Mouse (Mus musculus) kidney, postnatal 25 days (tissue): Measurements from ENCODE around the gene Odf2.

Experiments
- DNase-seq, 2 experiments: peaks; one replicate each; pipeline ENCODE4 v3.0.0; 2021; ENCODE audit warnings: mixed read lengths in 2 of 2

Gene Odf2

DNA sequence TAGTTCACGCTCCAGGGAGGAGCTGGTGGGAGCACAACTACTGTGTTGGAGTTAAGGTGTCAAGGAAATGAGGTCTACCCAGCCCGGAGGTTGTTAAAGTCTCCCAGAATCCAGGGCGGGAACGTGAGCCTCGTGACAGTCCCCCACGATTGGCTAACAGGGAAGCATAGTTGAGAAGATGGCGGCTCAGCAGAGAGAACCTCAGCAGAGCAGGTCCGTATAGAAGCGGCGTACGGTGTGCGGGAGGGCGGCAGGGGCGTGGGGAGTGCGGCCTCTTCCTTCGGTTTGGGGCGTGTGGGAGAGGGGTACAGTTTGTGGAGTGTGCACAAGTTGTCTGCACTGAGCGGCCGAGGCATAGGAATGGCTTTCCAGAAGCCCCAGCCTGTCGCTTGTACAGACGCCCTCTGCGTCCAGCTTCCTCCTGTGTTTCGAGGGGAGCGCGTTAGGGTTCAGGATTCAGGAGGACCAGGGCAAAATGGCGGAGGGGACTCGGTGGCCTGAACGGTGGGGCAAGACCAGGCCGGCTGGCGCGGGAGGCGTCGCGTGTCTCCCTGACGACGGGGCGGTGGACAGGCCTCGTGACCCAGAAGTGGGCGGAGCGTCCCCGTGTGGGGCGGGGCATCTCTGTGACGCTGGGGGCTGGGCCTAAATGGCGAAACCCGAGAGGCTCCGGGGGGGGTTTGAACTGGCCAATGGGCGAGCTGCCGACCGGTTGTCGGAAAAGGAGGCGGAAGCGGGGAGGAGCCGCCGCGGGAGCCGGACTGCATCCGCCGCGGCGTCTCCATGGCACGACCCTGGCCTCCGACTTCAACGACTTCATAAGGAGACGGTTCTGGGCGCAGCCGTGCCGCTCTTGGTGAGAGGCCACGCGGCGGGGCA lies at the start of gene Odf2:
Gene Odf2, plus strand, starts transcription at position 156 of the 879 bp plus-strand sequence.
- peak; percentile 99 to 100 for DNase-seq

DNA sequence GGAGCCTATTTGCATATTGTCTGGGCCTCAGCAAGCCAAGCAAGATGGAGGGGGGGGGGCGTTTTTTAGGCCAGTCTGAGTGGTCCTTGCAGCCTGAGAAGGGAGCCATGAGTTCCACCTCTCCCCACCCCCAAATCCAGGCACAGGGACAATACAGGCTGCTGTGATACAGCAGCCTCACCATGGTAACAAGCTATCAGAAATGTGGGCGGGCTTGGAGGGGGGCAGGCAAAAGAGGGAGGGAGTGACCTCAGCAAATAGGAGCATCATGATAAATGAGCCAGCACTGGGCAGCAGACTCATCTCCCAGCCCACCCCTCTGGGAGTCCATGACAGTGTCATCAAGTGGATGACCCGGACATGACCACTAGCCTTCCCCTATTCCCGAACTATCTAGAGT lies 49.6 kb upstream of the Odf2 start:
- no peak for DNase-seq

DNA sequence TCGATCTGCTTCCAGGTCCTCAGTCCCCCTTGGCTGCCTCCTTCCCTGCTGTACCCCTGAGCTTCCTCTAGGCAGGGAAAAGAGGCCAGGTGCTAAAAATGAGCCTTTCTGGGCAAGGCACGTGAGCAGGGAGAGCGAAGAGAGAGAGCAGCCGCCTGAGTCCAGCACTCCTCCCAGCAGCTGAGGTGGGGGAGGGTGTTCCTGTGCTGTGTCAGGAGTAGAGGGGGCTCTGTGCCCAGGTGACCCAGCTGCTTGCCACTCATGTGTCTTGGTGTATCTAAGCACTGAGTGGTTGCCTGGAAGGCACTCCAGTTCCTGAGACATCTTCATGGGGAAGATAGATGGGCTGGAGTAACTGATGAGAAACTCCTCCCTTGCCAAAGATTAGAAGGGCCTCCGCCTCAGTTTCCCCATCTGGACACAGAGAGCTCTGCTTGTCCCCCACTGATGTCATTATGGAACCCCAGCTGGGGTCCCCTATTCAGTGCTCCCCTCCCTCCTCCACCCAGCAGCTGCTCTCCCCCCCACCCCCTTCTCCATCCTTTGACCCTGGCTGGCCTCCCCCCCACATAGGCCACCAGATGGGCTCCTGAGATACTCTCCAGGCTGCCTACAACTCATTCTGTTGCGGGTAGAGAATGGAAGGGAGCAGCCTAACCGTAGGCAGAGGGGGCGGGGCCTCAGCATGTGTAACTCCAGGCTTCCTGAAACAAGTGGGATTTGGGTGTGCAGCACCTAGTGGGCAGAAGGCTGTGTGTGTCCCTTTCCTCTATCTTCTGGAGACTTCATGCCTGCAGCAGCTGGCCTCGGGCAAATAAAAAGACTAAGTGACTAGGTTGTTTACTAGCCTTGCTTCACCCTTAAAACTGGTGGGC lies 45.6 kb upstream of the Odf2 start:
- no peak for DNase-seq

- DNase-seq, result no peak
Measured at GRCm38 (mm10) chr2:29844115-29844514, 44.9 kb upstream of the Odf2 start.

GRCm38 (mm10) chr2:29844661-29845060 lies 44.4 kb upstream of the Odf2 start:
- DNase-seq, result no peak

DNA sequence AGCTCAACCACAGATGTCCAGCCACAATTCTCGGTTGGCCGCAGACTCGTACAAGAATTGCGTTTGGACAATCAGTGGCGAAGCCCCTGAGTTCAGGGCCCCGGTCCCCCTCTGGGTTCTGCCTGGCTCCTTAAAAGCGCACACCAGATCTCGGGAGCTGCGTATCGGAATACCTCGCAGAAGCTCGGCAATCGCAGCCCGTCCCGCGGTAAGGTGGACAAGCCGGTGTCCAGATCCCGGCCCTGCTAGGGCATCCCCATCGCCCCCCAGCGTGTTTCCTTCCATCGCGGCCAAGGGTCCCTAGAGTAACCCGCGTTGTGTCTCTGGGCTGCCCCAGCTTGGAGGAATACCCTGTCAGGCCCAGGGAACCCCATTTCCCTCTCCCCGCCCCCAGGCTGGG lies 43.4 kb upstream of the Odf2 start:
- DNase-seq, result no peak

GRCm38 (mm10) chr2:29846061-29846853 lies 42.8 kb upstream of the Odf2 start:
- peak; percentile 39 to 68 for DNase-seq

GRCm38 (mm10) chr2:29846911-29847310 lies 42.1 kb upstream of the Odf2 start:
- no peak for DNase-seq

- DNase-seq, result no peak
Measured at GRCm38 (mm10) chr2:29849041-29849440, 40.0 kb upstream of the Odf2 start.

- no peak for DNase-seq
Measured at GRCm38 (mm10) chr2:29849841-29850480, 39.1 kb upstream of the Odf2 start.

- DNase-seq, result no peak
Measured at GRCm38 (mm10) chr2:29852957-29853485, 36.0 kb upstream of the Odf2 start.

GRCm38 (mm10) chr2:29853736-29854135 lies 35.3 kb upstream of the Odf2 start:
- no peak for DNase-seq

DNA sequence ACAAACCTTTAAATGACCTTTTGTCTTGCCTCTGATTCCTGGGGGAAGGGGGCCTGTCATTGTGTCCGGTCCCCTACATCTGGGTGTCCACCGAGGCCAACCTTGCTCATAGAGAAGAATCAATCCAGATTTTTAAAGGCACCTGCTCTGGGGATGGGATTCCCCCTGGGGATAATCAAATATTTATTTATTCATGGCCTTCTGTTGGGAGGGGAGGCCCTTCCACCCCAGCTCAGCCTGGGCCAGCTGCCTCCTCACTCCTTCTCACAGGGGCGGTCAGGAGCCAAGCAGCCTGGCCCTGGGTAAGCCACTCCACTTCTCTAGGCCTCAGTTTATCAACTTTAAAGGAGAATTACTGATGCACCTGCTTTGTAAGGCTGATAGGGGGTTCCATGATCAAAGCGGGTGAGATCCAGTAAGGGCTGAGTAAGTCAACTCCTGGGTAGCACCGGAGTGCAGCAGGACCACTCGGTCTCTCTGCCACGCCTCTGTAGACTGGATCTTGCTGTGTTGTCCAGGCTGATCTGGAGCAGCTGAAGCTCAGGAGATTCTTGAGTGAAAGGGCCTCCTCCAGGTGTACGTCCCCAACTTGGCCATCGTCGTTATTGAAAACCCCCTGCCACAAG lies 33.3 kb upstream of the Odf2 start:
- DNase-seq, result no peak

GRCm38 (mm10) chr2:29856451-29857260 lies 32.4 kb upstream of the Odf2 start:
- DNase-seq, result no peak

GRCm38 (mm10) chr2:29857341-29857740 lies 31.7 kb upstream of the Odf2 start:
- DNase-seq, result no peak

GRCm38 (mm10) chr2:29857967-29858366 lies 31.1 kb upstream of the Odf2 start:
- DNase-seq, result no peak

DNA sequence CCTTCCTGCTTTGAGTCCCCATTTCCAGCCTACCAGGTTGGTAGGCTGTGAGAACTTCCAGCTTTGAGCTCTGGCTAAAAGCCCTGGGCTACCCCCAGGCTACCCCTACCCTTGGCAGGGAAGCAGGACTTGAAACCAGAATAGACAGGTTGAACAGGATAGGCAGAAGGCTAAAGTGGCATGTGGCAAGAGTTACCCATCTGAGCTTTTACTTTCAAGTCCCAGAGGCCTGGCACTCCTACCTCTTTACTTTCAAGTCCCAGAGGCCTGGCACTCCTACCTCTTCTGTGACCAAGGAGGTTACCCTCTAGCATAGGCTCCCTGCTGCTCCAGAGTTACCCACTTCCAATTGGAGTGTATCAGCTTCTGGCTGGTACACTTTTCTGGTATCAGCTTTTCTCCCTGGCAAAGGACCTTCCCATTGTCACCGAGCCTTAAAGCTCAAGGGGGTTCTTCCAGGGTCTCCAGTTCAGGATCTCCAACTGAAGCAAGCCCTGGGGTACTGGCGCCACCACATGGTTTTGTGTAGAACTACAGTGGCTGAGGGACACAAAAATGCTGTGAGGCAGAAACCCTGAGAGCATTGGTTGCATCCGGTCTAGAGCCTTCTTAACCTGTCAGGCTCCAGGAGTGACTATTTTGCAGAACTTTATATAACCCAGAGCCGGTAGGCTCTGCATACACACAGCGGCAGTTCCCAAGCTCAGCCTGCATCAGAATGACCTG lies 30.1 kb upstream of the Odf2 start:
- DNase-seq, result peak; percentile 39 to 47

DNA sequence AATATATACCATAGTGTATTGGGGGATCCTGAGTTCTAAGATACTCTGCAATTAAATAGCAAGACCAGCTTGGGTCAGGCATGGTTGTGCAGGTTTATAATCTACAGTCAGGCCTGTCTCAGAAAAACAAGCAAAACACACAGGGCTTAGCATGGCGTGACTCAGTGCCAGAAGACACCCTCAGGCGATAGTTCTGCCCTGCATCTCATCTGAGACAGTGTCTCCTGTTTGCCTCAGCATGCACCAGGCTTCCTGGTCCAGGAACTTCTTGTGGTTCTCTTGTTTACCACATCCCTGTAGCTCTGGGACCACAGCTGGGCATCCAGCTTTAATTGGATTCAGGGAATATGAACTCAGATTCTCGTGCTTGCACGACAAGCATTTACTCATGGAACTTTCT lies 23.9 kb upstream of the Odf2 start:
- no peak for DNase-seq

- DNase-seq, result peak; percentile 79 to 86
Measured at GRCm38 (mm10) chr2:29868949-29869645, 19.9 kb upstream of the Odf2 start, which contains the start of gene Cercam. Cercam (plus strand) TSS chr2:29869164.
